Mouse (Mus musculus) midbrain, postnatal 0 days (tissue): ENCODE data around the gene Prdm16. TPM values are rescaled to one million over a fixed set of nuclear protein-coding genes. Genes with fewer than 3 reads are reported as not detected.

Source experiments
- ATAC-seq: fragments of 200-750 bp; cut with Nextera tagmentation; 2 replicates; pipeline ENCODE4 v1.8.0; 2017; ENCODE audit warnings: moderate number of reproducible peaks, mild to moderate bottlenecking, moderate TSS enrichment, moderate library complexity; ENCODE audit not compliant: low FRiP score
- DNase-seq: peaks from one replicate; pipeline ENCODE4 v3.0.0-alpha.2; 2015; ENCODE audit warnings: low spot score
- H3K27ac ChIP-seq: fragments of 300-500 bp; sonication (generic); 2 replicates; pipeline ENCODE4 v1.5.1; 2014; ENCODE audit warnings: low read depth, mild to moderate bottlenecking, low read length, mixed read lengths
- H3K27me3 ChIP-seq: fragments of 300-500 bp; sonication (generic); 2 replicates; pipeline ENCODE4 v1.6.1; 2014; ENCODE audit warnings: low read length, control low read depth, mixed read lengths; ENCODE audit not compliant: insufficient read depth
- H3K36me3 ChIP-seq: fragments of 300-500 bp; sonication (generic); 2 replicates; pipeline ENCODE4 v1.6.1; 2014; ENCODE audit warnings: low read length, control low read depth, mixed read lengths; ENCODE audit not compliant: insufficient read depth
- H3K4me1 ChIP-seq: fragments of 300-500 bp; sonication (generic); 2 replicates; pipeline ENCODE4 v1.6.1; 2014; ENCODE audit warnings: mild to moderate bottlenecking, control low read depth, antibody characterized with exemption, low read length, mixed read lengths; ENCODE audit not compliant: insufficient read depth
- H3K4me2 ChIP-seq: fragments of 300-500 bp; sonication (generic); 2 replicates; pipeline ENCODE4 v1.6.1; 2014; ENCODE audit warnings: low read depth, mild to moderate bottlenecking, low read length, mixed read lengths; ENCODE audit not compliant: poor library complexity, severe bottlenecking
- H3K4me3 ChIP-seq: fragments of 300-500 bp; sonication (generic); 2 replicates; pipeline ENCODE4 v1.5.1; 2014; ENCODE audit warnings: low read depth, mild to moderate bottlenecking, low read length, moderate library complexity
- H3K9ac ChIP-seq: fragments of 300-500 bp; sonication (generic); replicated peaks from 2 replicates; pipeline ENCODE4 v1.6.1; 2014; ENCODE audit warnings: mild to moderate bottlenecking, low read length, moderate library complexity, mixed read lengths; ENCODE audit not compliant: poor library complexity, severe bottlenecking
- H3K9me3 ChIP-seq: fragments of 300-500 bp; sonication (generic); 2 replicates; pipeline ENCODE4 v1.6.1; 2016; ENCODE audit warnings: low read length, control low read depth
- CTCF ChIP-seq: IDR thresholded peaks from 2 replicates; pipeline ENCODE4 v1.5.1; 2016; ENCODE audit warnings: antibody characterized with exemption, mild to moderate bottlenecking
- WGBS: fragments of 180-500 bp; shearing (Covaris S2); extraction: QIAGEN DNeasy Blood & Tissue Kit; methylation state at CpG from one replicate; pipeline ENCODE4 v1.1.7; 2014; 5-methylcytosine and 5-hydroxymethylcytosine counted together
- polyA plus RNA-seq: library from polyadenylated mRNA; unstranded; fragments of >200 nt; fragmentation: Nextera tagmentation; extraction: Ambion mirVana; gene quantifications from 2 replicates; pipeline ENCODE4 v1.2.1, GENCODE M21; 2015
- total RNA-seq: library from RNA; depleted of rRNA; stranded (reverse); fragments of >200 nt; gene quantifications from 2 replicates; pipeline ENCODE4 v1.2.3, GENCODE M21; 2014

Gene Prdm16
- total and polyA plus RNA-seq, 2 experiments from 2014 or later = 9.3 to 10.7 TPM

DNA sequence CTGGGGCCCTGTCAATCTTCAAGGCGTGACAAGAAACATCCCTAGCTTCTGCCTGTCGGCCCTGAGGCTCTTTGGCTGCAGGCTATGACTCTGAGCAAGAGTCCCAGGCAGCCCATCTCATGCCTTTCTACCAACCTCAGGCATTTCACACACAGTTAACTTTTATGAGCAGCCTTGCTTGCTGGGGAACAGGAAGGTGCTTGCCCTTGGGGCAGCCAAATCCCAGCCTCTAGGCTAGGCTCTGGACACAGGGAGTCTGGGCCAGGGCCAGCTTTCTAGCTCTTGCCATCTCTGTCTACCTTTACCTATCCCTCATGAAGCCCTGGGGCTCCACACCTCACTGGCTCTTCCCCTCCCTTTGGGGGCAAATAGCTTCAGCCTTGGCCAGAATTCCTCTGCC, 247.0 kb downstream of the Prdm16 start:
- Histone ChIP-seq H3K27ac (no peak overlapping the region), H3K4me3 (no peak overlapping the region), H3K9ac (no peak overlapping the region), H3K4me2 (no peak overlapping the region), H3K4me1 (no peaks in the 10 kb centered on the region), H3K27me3 (no peaks in the 10 kb centered on the region), H3K36me3 (no peaks in the 10 kb centered on the region), H3K9me3 (no peaks in the 10 kb centered on the region)
- TF ChIP-seq CTCF = no peak
- WGBS = 80% methylated on average over 2 of the region's 2 CpGs
- ATAC-seq (no peak), DNase-seq (no peak)

DNA sequence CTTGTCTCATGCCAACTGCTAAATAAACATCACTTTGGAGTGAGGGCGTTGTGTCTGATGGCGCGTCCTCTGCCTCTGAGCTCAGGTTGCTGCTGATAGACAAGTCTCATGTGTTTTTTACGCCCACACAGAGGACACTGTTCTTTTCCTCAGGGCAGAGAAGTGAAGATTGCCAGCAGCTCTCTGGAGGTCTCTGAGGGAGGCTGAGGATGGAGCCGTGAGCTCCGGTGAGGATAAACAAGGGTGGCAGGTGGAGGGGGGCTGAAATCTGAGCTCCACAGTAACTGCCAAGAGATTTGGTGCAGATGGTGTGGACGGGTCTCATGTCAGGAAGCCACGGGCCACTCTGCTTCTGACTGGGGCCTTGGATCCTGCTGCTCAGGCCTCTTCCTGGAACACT, 249.9 kb downstream of the Prdm16 start:
- WGBS = 44% methylated on average over 8 of the region's 8 CpGs
- H3K4me3 ChIP-seq = no peak overlapping the region

DNA sequence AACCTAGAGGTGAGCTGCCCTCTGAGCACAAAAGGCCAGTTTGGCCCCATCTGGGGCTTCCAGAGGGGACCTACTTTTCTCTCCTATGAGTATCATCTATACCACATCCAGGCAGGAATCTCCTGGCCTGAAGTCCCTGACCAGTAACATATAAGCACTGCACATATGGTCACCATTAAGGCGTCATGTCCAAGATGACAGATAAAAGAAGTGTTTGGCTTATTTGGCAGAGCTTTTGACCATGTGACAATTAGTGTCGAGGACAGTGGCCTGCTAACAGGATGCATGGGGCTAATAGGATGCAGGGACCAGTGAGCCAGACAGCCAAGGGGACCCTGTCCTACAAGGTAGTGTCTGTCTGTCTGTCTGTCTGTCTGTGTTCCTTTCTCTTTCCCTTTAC, 250.8 kb downstream of the Prdm16 start:
- no peak overlapping the region for H3K9ac ChIP-seq
- DNase-seq (no peak), ATAC-seq (no peak)
- H3K9me3 ChIP-seq = no peaks in the 10 kb centered on the region
- no peaks in the 10 kb centered on the region for H3K36me3 ChIP-seq
- TF ChIP-seq CTCF = no peak
- no peak overlapping the region for H3K4me2 ChIP-seq
- WGBS = 87% methylated on average over 2 of the region's 2 CpGs
- H3K27me3 ChIP-seq = no peaks in the 10 kb centered on the region
- H3K27ac ChIP-seq = no peak overlapping the region
- no peak overlapping the region for H3K4me3 ChIP-seq
- no peaks in the 10 kb centered on the region for H3K4me1 ChIP-seq

More for the DNA sequence above, 249.9 kb downstream of the Prdm16 start:
- Histone ChIP-seq H3K27ac (no peak overlapping the region), H3K4me2 (no peak overlapping the region), H3K9ac (no peak overlapping the region), H3K36me3 (no peaks in the 10 kb centered on the region), H3K9me3 (no peaks in the 10 kb centered on the region), H3K4me1 (no peaks in the 10 kb centered on the region), H3K27me3 (no peaks in the 10 kb centered on the region)
- ATAC-seq (no peak), DNase-seq (no peak)
- TF ChIP-seq CTCF = no peak

DNA sequence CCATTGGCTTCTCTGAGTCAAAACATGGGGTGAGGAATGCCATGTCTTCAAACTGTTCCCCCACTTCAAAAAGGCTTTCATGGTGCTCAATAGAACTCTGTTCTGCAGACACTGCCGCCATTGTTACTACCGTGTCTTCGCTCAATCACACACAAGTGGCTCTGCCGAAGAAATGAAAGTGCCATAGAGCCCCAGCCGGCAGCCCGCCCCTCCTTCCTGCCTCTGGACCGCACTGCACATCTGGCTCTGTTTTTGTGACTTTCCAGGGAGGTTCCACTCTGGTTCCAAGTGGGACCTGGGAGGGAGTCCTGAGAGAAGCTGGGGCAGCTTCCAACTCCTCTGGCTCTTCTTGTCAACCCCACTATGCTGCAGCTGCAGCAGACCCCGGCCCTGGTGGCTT, 251.5 kb downstream of the Prdm16 start:
- TF ChIP-seq CTCF = no peak

GRCm38 (mm10) chr4:154378876-154379275, 257.8 kb downstream of the Prdm16 start:
- H3K27me3 ChIP-seq = no peaks in the 10 kb centered on the region
- no peak overlapping the region for H3K4me3 ChIP-seq
- H3K4me2 ChIP-seq = no peak overlapping the region
- no peak for DNase-seq
- no peaks in the 10 kb centered on the region for H3K9me3 ChIP-seq
- no peak overlapping the region for H3K27ac ChIP-seq
- H3K4me1 ChIP-seq = no peaks in the 10 kb centered on the region
- H3K9ac ChIP-seq = no peak overlapping the region
- ATAC-seq = no peak
- H3K36me3 ChIP-seq = no peaks in the 10 kb centered on the region
- no peak for TF ChIP-seq CTCF
- WGBS = 94% methylated on average over 2 of the region's 2 CpGs

More for the DNA sequence above, 251.5 kb downstream of the Prdm16 start:
- Histone ChIP-seq H3K27ac (no peak overlapping the region), H3K9me3 (no peaks in the 10 kb centered on the region), H3K9ac (no peak overlapping the region), H3K4me1 (no peaks in the 10 kb centered on the region), H3K4me3 (no peak overlapping the region), H3K36me3 (no peaks in the 10 kb centered on the region), H3K27me3 (no peaks in the 10 kb centered on the region), H3K4me2 (no peak overlapping the region)
- DNase-seq (peak; percentile 34), ATAC-seq (no peak)
- 70% methylated on average over 8 of the region's 8 CpGs for WGBS

- 88% methylated on average over 10 of the region's 10 CpGs for WGBS
- H3K4me2 ChIP-seq = no peak overlapping the region
- H3K36me3 ChIP-seq = no peaks in the 10 kb centered on the region
- DNase-seq (no peak), ATAC-seq (no peak)
- H3K27ac ChIP-seq = no peak overlapping the region
- no peaks in the 10 kb centered on the region for H3K9me3 ChIP-seq
- H3K4me3 ChIP-seq = no peak overlapping the region
- no peak overlapping the region for H3K9ac ChIP-seq
- H3K27me3 ChIP-seq = no peaks in the 10 kb centered on the region
- H3K4me1 ChIP-seq = no peaks in the 10 kb centered on the region
- TF ChIP-seq CTCF = no peak
These were observed 260.6 kb downstream of the Prdm16 start for GRCm38 (mm10) chr4:154375939-154376625.
